Mouse (Mus musculus) MN1 (cell line): ENCODE data around the gene Cisd3.
"Not testable (repeated sequence)": the region's sequence is repeated elsewhere in the genome, so short reads cannot be mapped to it uniquely, and the experiment has no call there.

Experiments
- DNase-seq: peaks from one replicate; pipeline ENCODE4 v3.0.0-alpha.2; 2016; ENCODE audit warnings: low spot score

The Cisd3 gene

GRCm38 (mm10) chr11:97685613-97686321 lies at the start of gene Cisd3:
Cisd3 (plus strand) TSS chr11:97685826.
- peak; percentile 91 for DNase-seq

- no peak for DNase-seq
Observed at GRCm38 (mm10) chr11:97641668-97642067, 44.0 kb upstream of the Cisd3 start.

GRCm38 (mm10) chr11:97642746-97643145 lies 42.9 kb upstream of the Cisd3 start:
- DNase-seq: no peak

- no peak for DNase-seq
Observed at GRCm38 (mm10) chr11:97643380-97644055, 42.1 kb upstream of the Cisd3 start.

GRCm38 (mm10) chr11:97644834-97645233 lies 40.8 kb upstream of the Cisd3 start:
- peak; percentile 62 for DNase-seq

- not testable (repeated sequence) for DNase-seq
Observed at GRCm38 (mm10) chr11:97648541-97648940, 37.1 kb upstream of the Cisd3 start.

- DNase-seq: no peak
Observed at GRCm38 (mm10) chr11:97650341-97650740, 35.3 kb upstream of the Cisd3 start.

- not testable (repeated sequence) for DNase-seq
Observed at GRCm38 (mm10) chr11:97653376-97653775, 32.2 kb upstream of the Cisd3 start.

GRCm38 (mm10) chr11:97654210-97654609 lies 31.4 kb upstream of the Cisd3 start:
- no peak for DNase-seq

- no peak for DNase-seq
Observed at GRCm38 (mm10) chr11:97656269-97656971, 29.2 kb upstream of the Cisd3 start.

- no peak for DNase-seq
Observed at GRCm38 (mm10) chr11:97657184-97657945, 28.3 kb upstream of the Cisd3 start.

- DNase-seq: not testable (repeated sequence)
Observed at GRCm38 (mm10) chr11:97657967-97658366, 27.7 kb upstream of the Cisd3 start.

GRCm38 (mm10) chr11:97658751-97659266 lies 26.8 kb upstream of the Cisd3 start:
- no peak for DNase-seq

GRCm38 (mm10) chr11:97659267-97659989 lies 26.2 kb upstream of the Cisd3 start:
- no peak for DNase-seq

GRCm38 (mm10) chr11:97659990-97660714 lies 25.5 kb upstream of the Cisd3 start:
- DNase-seq: peak; percentile 74

- no peak for DNase-seq
Observed at GRCm38 (mm10) chr11:97660734-97661647, 24.6 kb upstream of the Cisd3 start.

- peak; percentile 55 for DNase-seq
Observed at GRCm38 (mm10) chr11:97661648-97662133, 23.9 kb upstream of the Cisd3 start.

GRCm38 (mm10) chr11:97662207-97662892 lies 23.3 kb upstream of the Cisd3 start:
- DNase-seq: no peak
